Mouse (Mus musculus) cerebellum, postnatal 14 days (tissue): Measurements from ENCODE around the gene Cavin1.

ENCODE experiments used
- DNase-seq, 2 experiments: peaks; one replicate each; pipeline ENCODE4 v3.0.0; 2021; ENCODE audit warnings: mixed read lengths in 2 of 2

Cavin1 gene

DNA sequence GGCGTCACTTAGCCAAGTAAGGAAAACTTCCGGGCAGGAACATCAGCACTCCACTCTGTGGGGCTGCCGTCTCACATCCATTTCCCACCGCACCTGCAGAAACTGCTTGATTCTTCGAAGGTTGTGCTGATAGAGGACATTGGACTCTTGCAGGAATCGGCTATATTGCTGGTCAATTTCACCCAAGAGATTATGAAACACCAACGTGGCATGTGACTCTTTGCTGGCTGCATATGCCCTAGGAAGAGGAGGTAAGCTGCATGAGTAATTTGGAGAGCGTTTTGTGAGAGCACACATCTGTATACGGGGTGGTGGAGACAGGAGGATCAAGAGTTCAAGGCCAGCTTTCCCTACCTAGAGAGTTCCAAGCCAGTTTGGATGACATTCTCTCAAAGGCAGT, 62.1 kb downstream of the Cavin1 start:
- no peak for DNase-seq

- no peak for DNase-seq
These were observed 62.6 kb downstream of the Cavin1 start for GRCm38 (mm10) chr11:100908112-100908511.

GRCm38 (mm10) chr11:100906885-100907284, 63.8 kb downstream of the Cavin1 start:
- DNase-seq: no peak
